Mouse (Mus musculus) liver, embryonic 11.5 days (tissue): ENCODE results near the gene Ube2d2b. TPM values are rescaled to one million over a fixed set of nuclear protein-coding genes. Genes with fewer than 3 reads are reported as not detected.

Experiments used
- ATAC-seq: fragments of 200-750 bp; cut with Nextera tagmentation; replicated peaks from 2 replicates; pipeline ENCODE4 v1.8.0; 2017; ENCODE audit warnings: moderate number of reproducible peaks, mild to moderate bottlenecking, moderate TSS enrichment, moderate library complexity; ENCODE audit not compliant: low FRiP score
- DNase-seq: peaks from one replicate; pipeline ENCODE4 v3.0.0-alpha.2; 2017; ENCODE audit warnings: low spot score
- H3K27ac ChIP-seq: fragments of 300-500 bp; sonication (generic); 2 replicates; pipeline ENCODE4 v1.5.1; 2014; ENCODE audit warnings: mild to moderate bottlenecking, low read depth, low read length, control low read depth
- H3K27me3 ChIP-seq: fragments of 300-500 bp; sonication (generic); replicated peaks from 2 replicates; pipeline ENCODE4 v1.6.1; 2014; ENCODE audit warnings: low read length, mixed read lengths; ENCODE audit not compliant: control insufficient read depth, insufficient read depth
- H3K36me3 ChIP-seq: fragments of 300-500 bp; sonication (generic); 2 replicates; pipeline ENCODE4 v1.6.1; 2014; ENCODE audit warnings: mild to moderate bottlenecking, low read length, moderate library complexity, mixed read lengths; ENCODE audit not compliant: control insufficient read depth, insufficient read depth
- H3K4me1 ChIP-seq: fragments of 300-500 bp; sonication (generic); replicated peaks from 2 replicates; pipeline ENCODE4 v1.6.1; 2014; ENCODE audit warnings: low read length, mixed read lengths; ENCODE audit not compliant: control insufficient read depth, insufficient read depth
- H3K4me2 ChIP-seq: fragments of 300-500 bp; sonication (generic); 2 replicates; pipeline ENCODE4 v1.6.1; 2014; ENCODE audit warnings: mild to moderate bottlenecking, control low read depth, moderate library complexity
- H3K4me3 ChIP-seq: fragments of 300-500 bp; sonication (generic); 2 replicates; pipeline ENCODE4 v1.5.1; 2014; ENCODE audit warnings: low read depth, low read length, control low read depth
- H3K9ac ChIP-seq: fragments of 300-500 bp; sonication (generic); 2 replicates; pipeline ENCODE4 v1.6.1; 2014; ENCODE audit warnings: low read depth, low read length, control low read depth
- H3K9me3 ChIP-seq: fragments of 300-500 bp; sonication (generic); 2 replicates; pipeline ENCODE4 v1.6.1; 2016; ENCODE audit warnings: low read length, inconsistent platforms, mixed read lengths; ENCODE audit not compliant: control insufficient read depth
- WGBS: fragments of 180-500 bp; shearing (Covaris S2); extraction: QIAGEN DNeasy Blood & Tissue Kit; methylation state at CpG from one replicate; pipeline ENCODE4 v1.1.7; 2014; 5-methylcytosine and 5-hydroxymethylcytosine counted together
- polyA plus RNA-seq: library from polyadenylated mRNA; unstranded; fragments of >200 nt; fragmentation: Nextera tagmentation; extraction: Ambion mirVana; gene quantifications from 2 replicates; pipeline ENCODE4 v1.2.1, GENCODE M21; 2014

Gene Ube2d2b
- 0.14 and 0.22 TPM in 2 replicates for polyA plus RNA-seq

DNA sequence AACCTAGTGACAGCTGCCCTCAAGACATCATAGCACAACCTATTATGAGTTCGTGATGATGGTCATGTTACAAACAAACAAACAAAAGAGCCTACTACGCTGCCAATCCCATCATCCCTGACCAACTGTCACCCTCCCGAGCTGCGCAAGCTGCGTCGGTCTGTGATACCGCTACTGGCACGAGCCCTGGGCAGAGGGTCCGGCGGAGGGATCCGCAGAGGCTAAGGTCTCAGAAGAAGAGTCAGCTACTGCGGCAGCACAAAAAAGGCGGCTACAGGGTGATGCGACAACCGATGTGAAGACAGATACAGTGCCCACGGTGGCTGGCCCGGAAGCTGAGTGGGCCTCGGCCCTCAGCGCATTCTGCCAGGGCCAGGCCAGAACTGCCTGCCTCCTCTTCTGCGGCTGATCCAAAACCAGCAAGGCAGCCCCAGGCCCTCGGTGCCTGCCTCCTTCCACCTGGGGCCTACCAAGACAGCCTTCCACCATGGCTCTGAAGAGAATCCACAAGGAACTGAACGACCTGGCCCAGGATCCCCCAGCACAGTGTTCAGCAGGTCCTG is at the start of gene Ube2d2b:
TSS of gene Ube2d2b (plus strand) at position 102 of the 563 bp plus-strand sequence.
- Histone ChIP-seq H3K4me1 (no peaks in the 10 kb centered on the region), H3K27ac (no peak within 1 kb of the TSS), H3K4me3 (no peak within 1 kb of the TSS), H3K36me3 (peaks cover 10% of the 10 kb centered on the region), H3K27me3 (no peaks in the 10 kb centered on the region), H3K4me2 (no peak within 1 kb of the TSS), H3K9ac (no peak within 1 kb of the TSS), H3K9me3 (no peaks in the 10 kb centered on the region)
- no peak for ATAC-seq
- DNase-seq: no peak
- 95% methylated on average over 22 of the region's 22 CpGs for WGBS

DNA sequence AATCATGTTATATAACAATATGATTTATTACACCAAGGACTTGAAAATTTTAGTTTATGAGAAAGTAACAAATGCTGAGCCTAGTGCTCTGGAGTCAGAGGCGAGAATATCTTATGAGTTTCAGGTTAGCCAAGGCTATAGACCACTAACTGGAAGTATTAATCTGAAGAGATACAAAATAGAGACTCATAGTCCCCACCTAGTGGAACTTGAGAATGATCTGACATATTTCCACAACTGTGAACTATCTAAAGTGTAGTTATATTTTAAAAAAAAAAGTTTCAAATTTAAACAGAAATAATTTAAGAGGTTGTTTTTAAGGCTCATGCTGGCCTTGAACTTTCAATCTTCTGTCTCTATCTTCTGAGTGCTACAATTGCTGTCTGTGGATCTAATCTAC is 47.5 kb upstream of the Ube2d2b start:
- Histone ChIP-seq H3K9me3 (no peaks in the 10 kb centered on the region), H3K9ac (no peak overlapping the region), H3K4me1 (no peaks in the 10 kb centered on the region), H3K36me3 (peaks cover 12% of the 10 kb centered on the region), H3K4me3 (no peak overlapping the region), H3K27ac (no peak overlapping the region), H3K4me2 (no peak overlapping the region), H3K27me3 (no peaks in the 10 kb centered on the region)
- 90% methylated on average over 1 of the region's 1 CpGs for WGBS
- ATAC-seq (no peak), DNase-seq (no peak)

GRCm38 (mm10) chr5:107787682-107788443 is 42.0 kb upstream of the Ube2d2b start:
- DNase-seq (no peak), ATAC-seq (no peak)
- no peaks in the 10 kb centered on the region for H3K9me3 ChIP-seq
- no peak overlapping the region for H3K4me2 ChIP-seq
- H3K36me3 ChIP-seq: peaks cover 6% of the 10 kb centered on the region
- H3K9ac ChIP-seq: no peak overlapping the region
- 74% methylated on average over 6 of the region's 7 CpGs for WGBS
- H3K4me1 ChIP-seq: no peaks in the 10 kb centered on the region
- H3K27me3 ChIP-seq: no peaks in the 10 kb centered on the region
- H3K4me3 ChIP-seq: no peak overlapping the region
- no peak overlapping the region for H3K27ac ChIP-seq

DNA sequence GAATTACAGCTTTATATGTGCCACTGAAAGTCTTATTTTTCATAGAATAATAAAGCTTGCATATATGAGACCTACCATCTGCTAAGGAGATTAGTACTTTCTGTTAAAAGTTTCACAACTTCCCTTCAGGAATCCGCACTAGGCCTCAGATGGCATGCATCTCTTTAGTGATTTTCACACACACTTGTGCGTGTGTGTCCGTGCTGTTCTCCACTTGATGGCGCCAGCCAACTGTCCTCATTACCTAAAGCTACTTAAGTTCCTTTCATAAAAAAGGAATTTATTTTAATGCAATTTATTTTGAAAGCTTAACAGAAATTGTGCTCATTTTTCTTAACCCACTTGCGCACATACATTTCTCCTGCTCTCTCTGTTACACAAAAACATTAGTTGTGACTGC is 40.4 kb upstream of the Ube2d2b start:
- Histone ChIP-seq H3K27ac (no peak overlapping the region), H3K4me2 (no peak overlapping the region), H3K9ac (no peak overlapping the region), H3K4me1 (no peaks in the 10 kb centered on the region), H3K36me3 (peaks cover 6% of the 10 kb centered on the region), H3K4me3 (no peak overlapping the region), H3K27me3 (no peaks in the 10 kb centered on the region), H3K9me3 (no peaks in the 10 kb centered on the region)
- DNase-seq: no peak
- WGBS: 76% methylated on average over 5 of the region's 5 CpGs
- no peak for ATAC-seq

GRCm38 (mm10) chr5:107791966-107792365 is 37.9 kb upstream of the Ube2d2b start:
- Histone ChIP-seq H3K4me1 (no peaks in the 10 kb centered on the region), H3K4me2 (no peak overlapping the region), H3K36me3 (peaks cover 3% of the 10 kb centered on the region; the same call in 1 of the 2 replicates), H3K9ac (no peak overlapping the region), H3K9me3 (no peaks in the 10 kb centered on the region), H3K27ac (no peak overlapping the region), H3K4me3 (no peak overlapping the region), H3K27me3 (no peaks in the 10 kb centered on the region)
- no peak for ATAC-seq
- 92% methylated on average over 2 of the region's 2 CpGs for WGBS
- DNase-seq: no peak

GRCm38 (mm10) chr5:107792516-107792915 is 37.4 kb upstream of the Ube2d2b start:
- Histone ChIP-seq H3K36me3 (peaks cover 6% of the 10 kb centered on the region; the same call in 1 of the 2 replicates), H3K9ac (no peak overlapping the region), H3K27ac (no peak overlapping the region), H3K4me1 (no peaks in the 10 kb centered on the region), H3K4me2 (no peak overlapping the region), H3K9me3 (no peaks in the 10 kb centered on the region), H3K4me3 (no peak overlapping the region), H3K27me3 (no peaks in the 10 kb centered on the region)
- DNase-seq (no peak), ATAC-seq (no peak)
- WGBS: 94% methylated on average over 3 of the region's 3 CpGs

- peaks cover 7% of the 10 kb centered on the region; the same call in 1 of the 2 replicates for H3K36me3 ChIP-seq
- H3K27me3 ChIP-seq: no peaks in the 10 kb centered on the region
- DNase-seq (no peak), ATAC-seq (no peak)
- 53% methylated on average over 3 of the region's 3 CpGs for WGBS
- no peak overlapping the region for H3K4me3 ChIP-seq
- no peaks in the 10 kb centered on the region for H3K9me3 ChIP-seq
- H3K4me1 ChIP-seq: no peaks in the 10 kb centered on the region
- no peak overlapping the region for H3K4me2 ChIP-seq
- no peak overlapping the region for H3K9ac ChIP-seq
- no peak overlapping the region for H3K27ac ChIP-seq
Observed at GRCm38 (mm10) chr5:107793258-107793657, 36.6 kb upstream of the Ube2d2b start.

GRCm38 (mm10) chr5:107793927-107794326 is 36.0 kb upstream of the Ube2d2b start:
- H3K9ac ChIP-seq: no peak overlapping the region
- no peaks in the 10 kb centered on the region for H3K4me1 ChIP-seq
- peaks cover 10% of the 10 kb centered on the region; the same call in 1 of the 2 replicates for H3K36me3 ChIP-seq
- no peak overlapping the region for H3K4me3 ChIP-seq
- ATAC-seq (no peak), DNase-seq (no peak)
- WGBS: 35% methylated on average over 2 of the region's 2 CpGs
- no peaks in the 10 kb centered on the region for H3K27me3 ChIP-seq
- no peak overlapping the region for H3K4me2 ChIP-seq
- no peak overlapping the region for H3K27ac ChIP-seq
- H3K9me3 ChIP-seq: no peaks in the 10 kb centered on the region

GRCm38 (mm10) chr5:107798290-107798689 is 31.6 kb upstream of the Ube2d2b start:
- DNase-seq: no peak
- Histone ChIP-seq H3K27ac (no peak overlapping the region), H3K9ac (no peak overlapping the region), H3K4me2 (no peak overlapping the region), H3K9me3 (no peaks in the 10 kb centered on the region), H3K4me1 (no peaks in the 10 kb centered on the region), H3K36me3 (peaks cover 10% of the 10 kb centered on the region; the same call in 1 of the 2 replicates), H3K4me3 (no peak overlapping the region), H3K27me3 (no peaks in the 10 kb centered on the region)
- no peak for ATAC-seq
- WGBS: 92% methylated on average over 6 of the region's 6 CpGs
